Mouse (Mus musculus) cerebellum, adult (tissue): Measurements from ENCODE around the gene Zfpm1.
A peak's percentile ranks its signal among the peaks of the same experiment; 100 is the strongest.
"Not testable (repeated sequence)": the region's sequence is repeated elsewhere in the genome, so short reads cannot be mapped to it uniquely, and the experiment has no call there.

Experiments
- ATAC-seq: cut with Nextera tagmentation; 2 replicates; pipeline ENCODE4 v1.9.2; 2017; ENCODE audit warnings: mild to moderate bottlenecking, moderate library complexity, mixed read lengths; ENCODE audit not compliant: insufficient number of reproducible peaks, low FRiP score, low TSS enrichment

The Zfpm1 gene

GRCm38 (mm10) chr8:122321455-122321921 lies 39.5 kb downstream of the Zfpm1 start:
- no peak for ATAC-seq

- no peak for ATAC-seq
Measured at GRCm38 (mm10) chr8:122322126-122322525, 40.2 kb downstream of the Zfpm1 start.

GRCm38 (mm10) chr8:122322792-122323191 lies 40.9 kb downstream of the Zfpm1 start:
- ATAC-seq = no peak

DNA sequence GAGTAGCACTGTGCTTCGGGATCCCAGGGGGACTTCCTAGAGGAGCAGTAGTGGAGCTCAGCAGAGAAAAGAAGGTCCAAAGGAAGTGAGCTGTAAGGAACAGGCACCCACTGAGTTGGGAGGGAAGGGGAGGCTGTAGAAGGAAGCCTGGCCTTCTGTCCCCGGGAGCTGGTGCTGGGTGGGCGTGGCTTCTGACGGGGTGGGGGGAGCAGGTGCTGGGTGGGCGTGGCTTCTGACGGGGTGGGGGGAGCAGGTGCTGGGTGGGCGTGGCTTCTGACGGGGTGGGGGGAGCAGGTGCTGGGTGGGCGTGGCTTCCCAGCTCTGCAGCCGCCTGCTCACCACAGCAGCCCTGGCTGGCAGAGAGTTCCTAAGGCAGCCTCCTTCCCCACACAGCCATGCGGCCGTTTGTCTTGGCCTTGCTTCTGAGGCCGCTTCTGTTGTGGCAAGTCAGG lies 42.0 kb downstream of the Zfpm1 start:
- not testable (repeated sequence) for ATAC-seq

- ATAC-seq = no peak
Measured at GRCm38 (mm10) chr8:122325196-122325595, 43.3 kb downstream of the Zfpm1 start.

DNA sequence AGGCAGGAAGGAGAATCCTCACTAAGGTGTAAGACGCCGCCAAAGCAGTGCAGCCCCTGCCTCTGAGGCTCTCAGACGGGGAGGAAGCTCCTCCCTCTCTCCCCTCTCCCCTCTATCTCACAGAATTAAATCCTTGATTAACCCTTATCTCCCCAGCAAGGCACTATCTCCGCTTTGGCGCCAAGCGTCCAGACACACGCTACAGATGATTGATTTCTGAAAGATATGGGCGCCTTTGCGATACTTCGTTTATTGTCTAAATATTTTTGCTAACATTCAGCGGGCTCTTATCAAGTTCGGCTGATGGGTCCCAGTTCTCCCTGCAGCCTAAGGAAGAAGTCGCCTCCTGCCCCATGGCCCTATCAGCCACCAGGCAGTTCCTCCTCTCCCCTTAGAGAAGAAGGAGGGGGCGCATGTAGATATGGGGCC lies 44.2 kb downstream of the Zfpm1 start:
- no peak for ATAC-seq

GRCm38 (mm10) chr8:122329072-122329471 lies 47.1 kb downstream of the Zfpm1 start:
- ATAC-seq = no peak

- ATAC-seq = no peak
Measured at GRCm38 (mm10) chr8:122329553-122330239, 47.8 kb downstream of the Zfpm1 start.

- ATAC-seq = no peak
Measured at GRCm38 (mm10) chr8:122330446-122331133, 48.6 kb downstream of the Zfpm1 start.

GRCm38 (mm10) chr8:122331134-122331523 lies 49.2 kb downstream of the Zfpm1 start:
- no peak for ATAC-seq

DNA sequence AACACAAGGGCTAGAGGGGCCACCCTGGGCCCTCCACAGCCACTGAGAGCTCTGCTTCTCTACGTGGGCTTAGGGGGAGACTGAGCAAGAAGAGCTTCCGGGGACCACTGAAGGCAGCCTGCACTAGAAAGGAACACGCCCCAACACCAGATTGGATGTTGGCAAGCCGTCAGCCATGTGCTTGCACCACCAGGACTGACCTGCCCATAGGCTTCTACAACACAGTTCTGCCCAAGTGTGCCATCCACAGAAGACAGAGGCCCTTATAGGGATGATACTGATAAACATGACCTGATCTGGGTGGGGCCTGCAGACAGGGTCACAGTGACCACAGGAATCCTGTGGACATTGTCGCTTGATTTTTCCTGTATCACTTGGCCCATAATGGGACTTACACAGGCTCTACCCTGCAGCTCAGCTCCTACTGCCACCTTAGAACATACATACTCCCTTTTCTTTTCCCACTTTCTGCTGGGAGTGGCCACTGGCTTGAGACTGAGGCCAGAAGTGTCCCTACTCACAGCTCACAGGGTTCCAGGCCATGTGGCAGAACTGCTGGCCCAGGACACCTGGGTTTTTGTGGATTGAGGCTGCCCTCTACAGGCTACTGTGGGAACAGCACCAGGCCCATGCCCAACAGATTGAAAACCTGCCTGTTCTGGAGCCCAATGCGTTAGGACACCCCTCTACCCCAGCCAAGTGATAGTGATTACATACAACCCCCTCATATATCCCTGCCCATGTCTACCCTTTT lies 51.0 kb downstream of the Zfpm1 start:
- ATAC-seq = peak; percentile 22; the same call in 1 of the 2 replicates

GRCm38 (mm10) chr8:122333531-122333930 lies 51.6 kb downstream of the Zfpm1 start:
- ATAC-seq = no peak

- ATAC-seq = no peak
Measured at GRCm38 (mm10) chr8:122334791-122335490, 53.0 kb downstream of the Zfpm1 start.

- ATAC-seq = no peak
Measured at GRCm38 (mm10) chr8:122335638-122336250, 53.8 kb downstream of the Zfpm1 start.

DNA sequence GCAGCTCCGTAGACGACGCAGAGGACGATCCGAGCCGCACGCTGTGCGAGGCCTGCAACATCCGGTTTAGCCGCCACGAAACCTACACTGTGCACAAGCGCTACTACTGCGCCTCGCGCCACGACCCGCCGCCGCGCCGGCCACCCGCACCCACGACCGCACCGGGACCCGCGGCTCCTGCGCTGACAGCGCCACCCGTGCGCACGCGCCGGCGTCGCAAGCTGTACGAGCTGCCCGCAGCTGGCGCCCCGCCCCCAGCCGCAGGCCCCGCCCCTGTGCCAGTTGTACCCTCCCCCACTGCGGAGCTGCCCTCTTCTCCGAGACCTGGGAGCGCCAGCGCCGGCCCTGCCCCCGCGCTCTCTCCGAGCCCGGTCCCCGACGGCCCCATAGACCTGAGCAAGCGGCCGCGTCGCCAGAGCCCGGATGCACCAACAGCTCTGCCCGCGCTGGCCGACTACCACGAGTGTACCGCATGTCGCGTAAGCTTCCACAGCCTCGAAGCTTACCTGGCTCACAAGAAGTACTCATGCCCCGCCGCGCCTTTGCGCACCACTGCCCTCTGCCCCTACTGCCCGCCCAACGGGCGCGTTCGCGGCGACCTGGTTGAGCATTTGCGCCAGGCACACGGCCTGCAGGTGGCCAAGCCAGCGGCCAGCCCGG lies 54.4 kb downstream of the Zfpm1 start:
- ATAC-seq = no peak

DNA sequence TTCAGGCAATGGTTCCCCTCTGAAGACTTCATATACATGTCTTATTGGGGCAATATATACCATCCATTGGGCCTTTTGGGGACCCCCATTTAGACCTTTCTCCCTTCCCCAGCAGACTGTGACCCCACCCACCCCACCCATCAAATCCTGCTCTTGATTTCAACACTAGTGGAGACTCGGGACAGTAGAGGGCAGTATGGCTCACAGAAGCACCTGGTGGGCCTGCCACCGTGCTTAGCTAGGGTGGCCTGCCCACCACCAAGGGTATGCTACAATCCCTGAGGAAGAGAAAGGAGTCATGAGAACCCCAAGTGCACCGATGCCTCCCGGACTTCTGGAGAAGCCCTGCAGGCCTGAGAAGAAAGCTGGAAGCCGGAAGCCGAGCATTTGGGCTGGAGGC lies 56.9 kb downstream of the Zfpm1 start:
- no peak for ATAC-seq

GRCm38 (mm10) chr8:122340761-122341160 lies 58.8 kb downstream of the Zfpm1 start:
- no peak for ATAC-seq

- no peak for ATAC-seq
Measured at GRCm38 (mm10) chr8:122341790-122342189, 59.8 kb downstream of the Zfpm1 start.

- no peak for ATAC-seq
Measured at GRCm38 (mm10) chr8:122342362-122342761, 60.4 kb downstream of the Zfpm1 start.
